Mouse (Mus musculus) liver, embryonic 15.5 days (tissue): ENCODE measurements around the gene Tbcel. TPM values are rescaled to one million over a fixed set of nuclear protein-coding genes. Genes with fewer than 3 reads are reported as not detected.
A peak's percentile ranks its signal among the peaks of the same experiment; 100 is the strongest.

Experiments
- ATAC-seq: fragments of 200-750 bp; cut with Nextera tagmentation; 2 replicates; pipeline ENCODE4 v1.8.0; 2017; ENCODE audit warnings: moderate number of reproducible peaks, mild to moderate bottlenecking, moderate library complexity; ENCODE audit not compliant: insufficient read depth
- H3K27ac ChIP-seq: fragments of 300-500 bp; sonication (generic); replicated peaks from 2 replicates; pipeline ENCODE4 v1.5.1; 2015; ENCODE audit warnings: mild to moderate bottlenecking, inconsistent platforms
- H3K27me3 ChIP-seq: fragments of 300-500 bp; sonication (generic); 2 replicates; pipeline ENCODE4 v1.6.1; 2015; ENCODE audit warnings: mild to moderate bottlenecking, inconsistent platforms
- H3K36me3 ChIP-seq: fragments of 300-500 bp; sonication (generic); replicated peaks from 2 replicates; pipeline ENCODE4 v1.6.1; 2015; ENCODE audit warnings: moderate library complexity, mild to moderate bottlenecking, inconsistent platforms
- H3K4me1 ChIP-seq: fragments of 300-500 bp; sonication (generic); replicated peaks from 2 replicates; pipeline ENCODE4 v1.6.1; 2015; ENCODE audit warnings: inconsistent platforms
- H3K4me2 ChIP-seq: fragments of 300-500 bp; sonication (generic); 2 replicates; pipeline ENCODE4 v1.6.1; 2015; ENCODE audit warnings: moderate library complexity, mild to moderate bottlenecking, inconsistent platforms
- H3K4me3 ChIP-seq: fragments of 300-500 bp; sonication (generic); replicated peaks from 2 replicates; pipeline ENCODE4 v1.5.1; 2015; ENCODE audit warnings: mild to moderate bottlenecking, inconsistent platforms
- H3K9ac ChIP-seq: fragments of 300-500 bp; sonication (generic); 2 replicates; pipeline ENCODE4 v1.6.1; 2015; ENCODE audit warnings: moderate library complexity, mild to moderate bottlenecking, inconsistent platforms
- H3K9me3 ChIP-seq: fragments of 300-500 bp; sonication (generic); replicated peaks from 2 replicates; pipeline ENCODE4 v1.6.1; 2016; ENCODE audit warnings: inconsistent platforms
- WGBS: fragments of 180-500 bp; shearing (Covaris S2); methylation state at CpG from one replicate; pipeline ENCODE4 v1.1.7; 2015; ENCODE audit warnings: mixed read lengths; ENCODE audit not compliant: insufficient replicate concordance; 5-methylcytosine and 5-hydroxymethylcytosine counted together
- polyA plus RNA-seq: library from polyadenylated mRNA; unstranded; fragments of >200 nt; fragmentation: Nextera tagmentation; extraction: Ambion mirVana; gene quantifications from 2 replicates; pipeline ENCODE4 v1.2.1, GENCODE M21; 2015

The Tbcel gene
- polyA plus RNA-seq, 1 experiment from 2014 or later, result 11.0 TPM

GRCm38 (mm10) chr9:42464181-42464580 is 43.4 kb downstream of the Tbcel start:
- peak overlapping the region; percentile 51; the same call in 1 of the 2 replicates for H3K27ac ChIP-seq
- no peak overlapping the region for H3K4me3 ChIP-seq
- no peaks in the 10 kb centered on the region for H3K27me3 ChIP-seq
- peaks cover 65% of the 10 kb centered on the region for H3K4me1 ChIP-seq
- 78% methylated on average over 9 of the region's 9 CpGs for WGBS
- H3K9ac ChIP-seq, result no peak overlapping the region
- H3K36me3 ChIP-seq, result no peaks in the 10 kb centered on the region
- no peak overlapping the region for H3K4me2 ChIP-seq
- ATAC-seq, result no peak
- H3K9me3 ChIP-seq, result no peaks in the 10 kb centered on the region

GRCm38 (mm10) chr9:42463220-42463989 is 44.2 kb downstream of the Tbcel start:
- WGBS, result 31% methylated on average over 8 of the region's 8 CpGs
- peak; percentile 87 for ATAC-seq
- peaks cover 73% of the 10 kb centered on the region for H3K4me1 ChIP-seq

GRCm38 (mm10) chr9:42462585-42463219 is 44.9 kb downstream of the Tbcel start:
- Histone ChIP-seq H3K27me3 (no peaks in the 10 kb centered on the region), H3K27ac (peak overlapping the region; percentile 96), H3K4me1 (peaks cover 80% of the 10 kb centered on the region), H3K4me2 (peak overlapping the region; percentile 59), H3K36me3 (peaks cover 6% of the 10 kb centered on the region; the same call in 1 of the 2 replicates), H3K9me3 (no peaks in the 10 kb centered on the region), H3K9ac (peak overlapping the region; percentile 44), H3K4me3 (peak overlapping the region; percentile 45)
- peak; percentile 33; the same call in 1 of the 2 replicates for ATAC-seq
- 32% methylated on average over 7 of the region's 7 CpGs for WGBS

More at GRCm38 (mm10) chr9:42463220-42463989, 44.2 kb downstream of the Tbcel start:
- H3K27ac ChIP-seq, result peak overlapping the region; percentile 96
- H3K9ac ChIP-seq, result peak overlapping the region; percentile 44
- H3K4me2 ChIP-seq, result peak overlapping the region; percentile 59
- H3K27me3 ChIP-seq, result no peaks in the 10 kb centered on the region
- no peaks in the 10 kb centered on the region for H3K9me3 ChIP-seq
- no peaks in the 10 kb centered on the region for H3K36me3 ChIP-seq
- H3K4me3 ChIP-seq, result peak overlapping the region; percentile 45

GRCm38 (mm10) chr9:42461390-42462108 is 46.1 kb downstream of the Tbcel start:
- Histone ChIP-seq H3K27me3 (no peaks in the 10 kb centered on the region), H3K27ac (peak overlapping the region; percentile 99), H3K36me3 (peaks cover 15% of the 10 kb centered on the region), H3K4me2 (peak overlapping the region; percentile 70), H3K4me1 (peaks cover 83% of the 10 kb centered on the region), H3K9ac (peak overlapping the region; percentile 67), H3K9me3 (no peaks in the 10 kb centered on the region), H3K4me3 (peak overlapping the region; percentile 61)
- peak; percentile 75 for ATAC-seq
- WGBS, result 9% methylated on average over 11 of the region's 11 CpGs

GRCm38 (mm10) chr9:42460353-42460752 is 47.3 kb downstream of the Tbcel start:
- H3K4me2 ChIP-seq, result peak overlapping the region; percentile 70
- H3K27ac ChIP-seq, result peak overlapping the region; percentile 99
- peaks cover 87% of the 10 kb centered on the region for H3K4me1 ChIP-seq
- ATAC-seq, result no peak
- 70% methylated on average over 10 of the region's 10 CpGs for WGBS
- no peaks in the 10 kb centered on the region for H3K27me3 ChIP-seq
- H3K9me3 ChIP-seq, result no peaks in the 10 kb centered on the region
- H3K4me3 ChIP-seq, result peak overlapping the region; percentile 61
- peaks cover 20% of the 10 kb centered on the region for H3K36me3 ChIP-seq
- peak overlapping the region; percentile 67 for H3K9ac ChIP-seq

- Histone ChIP-seq H3K27ac (peak overlapping the region; percentile 99), H3K4me3 (peak overlapping the region; percentile 61), H3K9me3 (no peaks in the 10 kb centered on the region), H3K4me1 (peaks cover 86% of the 10 kb centered on the region), H3K27me3 (no peaks in the 10 kb centered on the region), H3K36me3 (peaks cover 20% of the 10 kb centered on the region), H3K4me2 (peak overlapping the region; percentile 70), H3K9ac (peak overlapping the region; percentile 67)
- ATAC-seq, result no peak
- WGBS, result 74% methylated on average over 6 of the region's 6 CpGs
Observed at GRCm38 (mm10) chr9:42459736-42460135, 47.9 kb downstream of the Tbcel start.

- peak overlapping the region; percentile 54 for H3K27ac ChIP-seq
- peak overlapping the region; percentile 70 for H3K4me2 ChIP-seq
- no peaks in the 10 kb centered on the region for H3K27me3 ChIP-seq
- no peaks in the 10 kb centered on the region for H3K9me3 ChIP-seq
- 66% methylated on average over 9 of the region's 9 CpGs for WGBS
- peaks cover 81% of the 10 kb centered on the region for H3K4me1 ChIP-seq
- H3K9ac ChIP-seq, result no peak overlapping the region
- peak overlapping the region; percentile 61 for H3K4me3 ChIP-seq
- peaks cover 23% of the 10 kb centered on the region for H3K36me3 ChIP-seq
- no peak for ATAC-seq
Observed at GRCm38 (mm10) chr9:42458741-42459515, 48.7 kb downstream of the Tbcel start.

GRCm38 (mm10) chr9:42457501-42457900 is 50.1 kb downstream of the Tbcel start:
- peak; percentile 17; the same call in 1 of the 2 replicates for ATAC-seq
- H3K36me3 ChIP-seq, result peaks cover 23% of the 10 kb centered on the region
- H3K9ac ChIP-seq, result no peak overlapping the region
- no peaks in the 10 kb centered on the region for H3K9me3 ChIP-seq
- H3K27me3 ChIP-seq, result no peaks in the 10 kb centered on the region
- H3K4me2 ChIP-seq, result peak overlapping the region; percentile 10; the same call in 1 of the 2 replicates
- no peak overlapping the region for H3K4me3 ChIP-seq
- peaks cover 78% of the 10 kb centered on the region for H3K4me1 ChIP-seq
- H3K27ac ChIP-seq, result peak overlapping the region; percentile 54
- WGBS, result 74% methylated on average over 8 of the region's 8 CpGs

- Histone ChIP-seq H3K4me3 (no peak overlapping the region), H3K4me2 (no peak overlapping the region), H3K36me3 (peaks cover 47% of the 10 kb centered on the region), H3K27ac (no peak overlapping the region), H3K9me3 (no peaks in the 10 kb centered on the region), H3K4me1 (peaks cover 49% of the 10 kb centered on the region), H3K9ac (no peak overlapping the region), H3K27me3 (no peaks in the 10 kb centered on the region)
- no peak for ATAC-seq
- WGBS, result 92% methylated on average over 8 of the region's 8 CpGs
Observed at GRCm38 (mm10) chr9:42454364-42454763, 53.2 kb downstream of the Tbcel start.

- Histone ChIP-seq H3K27ac (no peak overlapping the region), H3K9me3 (no peaks in the 10 kb centered on the region), H3K36me3 (peaks cover 75% of the 10 kb centered on the region), H3K4me1 (peaks cover 11% of the 10 kb centered on the region; the same call in 1 of the 2 replicates), H3K4me2 (no peak overlapping the region), H3K4me3 (no peak overlapping the region), H3K27me3 (no peaks in the 10 kb centered on the region), H3K9ac (no peak overlapping the region)
- 74% methylated on average over 6 of the region's 6 CpGs for WGBS
- ATAC-seq, result no peak
Observed at GRCm38 (mm10) chr9:42449043-42449442, 58.6 kb downstream of the Tbcel start.
